Mouse (Mus musculus): ENCODE results near the gene B3gat2. TPM values are rescaled to one million over a fixed set of nuclear protein-coding genes. Genes with fewer than 3 reads are reported as not detected.

Gene B3gat2
- total RNA-seq, 2 experiments from 2014 or later, result not detected

- no peak for DNase-seq (ENCODE audit: low spot score)
These were observed 72.7 kb downstream of the B3gat2 start for GRCm38 (mm10) chr1:23834246-23834645.

- DNase-seq (ENCODE audit: low spot score), result no peak
These were observed 73.3 kb downstream of the B3gat2 start for GRCm38 (mm10) chr1:23834819-23835218.

GRCm38 (mm10) chr1:23836630-23837029, 75.1 kb downstream of the B3gat2 start:
- no peak for DNase-seq (ENCODE audit: low spot score)

- DNase-seq (ENCODE audit: low spot score), result no peak
These were observed 79.4 kb downstream of the B3gat2 start for GRCm38 (mm10) chr1:23840924-23841323.

GRCm38 (mm10) chr1:23842629-23843028, 81.1 kb downstream of the B3gat2 start:
- no peak for DNase-seq (ENCODE audit: low spot score)

- no peak for DNase-seq (ENCODE audit: low spot score)
These were observed 82.2 kb downstream of the B3gat2 start for GRCm38 (mm10) chr1:23843790-23844189.

GRCm38 (mm10) chr1:23845007-23845406, 83.5 kb downstream of the B3gat2 start:
- DNase-seq (ENCODE audit: low spot score), result no peak

- no peak for DNase-seq (ENCODE audit: low spot score)
These were observed 84.6 kb downstream of the B3gat2 start for GRCm38 (mm10) chr1:23846044-23846680.

- DNase-seq (ENCODE audit: low spot score), result no peak
These were observed 94.1 kb downstream of the B3gat2 start for GRCm38 (mm10) chr1:23855623-23856022.

GRCm38 (mm10) chr1:23860944-23861343, 99.4 kb downstream of the B3gat2 start:
- no peak for DNase-seq (ENCODE audit: low spot score)

GRCm38 (mm10) chr1:23865566-23865965, 104.0 kb downstream of the B3gat2 start:
- no peak for DNase-seq (ENCODE audit: low spot score)

- DNase-seq (ENCODE audit: low spot score), result no peak
These were observed 105.9 kb downstream of the B3gat2 start for GRCm38 (mm10) chr1:23867350-23867862.

- DNase-seq (ENCODE audit: low spot score), result no peak
These were observed 110.6 kb downstream of the B3gat2 start for GRCm38 (mm10) chr1:23872194-23872593.

- DNase-seq (ENCODE audit: low spot score), result no peak
These were observed 121.1 kb downstream of the B3gat2 start for GRCm38 (mm10) chr1:23882681-23883080.

- DNase-seq (ENCODE audit: low spot score), result no peak
These were observed 122.6 kb downstream of the B3gat2 start for GRCm38 (mm10) chr1:23884087-23884668.

- no peak for DNase-seq (ENCODE audit: low spot score)
These were observed 123.4 kb downstream of the B3gat2 start for GRCm38 (mm10) chr1:23884914-23885313.

- DNase-seq (ENCODE audit: low spot score), result no peak
These were observed 130.5 kb downstream of the B3gat2 start for GRCm38 (mm10) chr1:23892072-23892471.

Other genes starting within 250 kb of the B3gat2 start
- gene Smap1, start 160.6 kb downstream of the B3gat2 start, total RNA-seq (2021), result 10 to 100 TPM; 26.1 to 28.5 TPM
- 10 to 100 TPM; 38.6 to 45.9 TPM for gene Sdhaf4, start 243.9 kb downstream of the B3gat2 start, total RNA-seq (2021)

Data from gastrocnemius, adult 18-20 months (tissue).